ENCODE assay signal across 26 mouse cellular contexts in the genomic region with DNA sequence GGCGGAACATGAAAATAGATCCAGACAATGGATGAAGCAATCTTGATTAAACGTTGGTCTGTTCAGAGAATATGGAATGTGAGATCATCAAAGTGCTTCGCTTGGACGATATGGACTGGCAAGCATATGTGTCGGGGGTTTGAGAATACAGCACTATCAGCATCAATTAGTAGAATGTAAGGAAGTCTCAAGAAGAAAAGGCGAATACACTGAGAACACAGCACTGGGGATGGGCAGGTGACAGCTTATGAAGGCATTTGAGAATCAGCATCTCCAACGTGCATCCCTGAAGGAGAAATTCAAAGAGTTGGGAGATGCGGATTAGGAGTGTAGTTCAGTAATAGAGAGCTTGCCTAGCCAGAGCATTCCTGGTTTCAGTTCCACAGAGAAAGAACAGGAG.
"Had no signal": no experiment of that assay in that cellular context is flagged by ENCODE, and none has a peak within 500 bp of the region (broad histone marks: within the 10 kb centered on the region; RNA-seq: fewer than 3 reads in every experiment).

No protein-coding gene starts in this region.

- ATAC-seq: forebrain, embryonic 13.5 days; forebrain, embryonic 14.5 days; forebrain, embryonic 15.5 days; forebrain, embryonic 16.5 days; forebrain, postnatal 0 days had no signal

- H3K4me3 ChIP-seq: embryonic facial prominence, embryonic 10.5 days; embryonic facial prominence, embryonic 12.5 days; embryonic facial prominence, embryonic 13.5 days; embryonic facial prominence, embryonic 15.5 days; erythroblast, embryonic 14.5 days; forebrain, embryonic 10.5 days; forebrain, embryonic 12.5 days; forebrain, embryonic 13.5 days; forebrain, embryonic 15.5 days; gastrocnemius, adult 2 months; heart, adult 2 months had no signal

- H3K27me3 ChIP-seq: embryonic facial prominence, embryonic 12.5 days; embryonic facial prominence, embryonic 13.5 days; embryonic facial prominence, embryonic 15.5 days; forebrain, embryonic 12.5 days; forebrain, embryonic 13.5 days; forebrain, embryonic 15.5 days had no signal

- H3K27ac ChIP-seq: embryonic facial prominence, embryonic 10.5 days; embryonic facial prominence, embryonic 12.5 days; embryonic facial prominence, embryonic 13.5 days; embryonic facial prominence, embryonic 15.5 days; forebrain, embryonic 10.5 days; forebrain, embryonic 12.5 days; forebrain, embryonic 13.5 days; forebrain, embryonic 15.5 days; gastrocnemius, adult 2 months; heart, adult 2 months had no signal

- DNase-seq: cerebellum, adult 8-10 months; cerebellum, adult 9-10 months; cerebellum, adult 9-11 months; cerebellum, postnatal 10 days; cerebellum, postnatal 14 days; cerebellum, postnatal 25 days; cerebellum, postnatal 36 days; embryo, embryonic 11 days; forebrain, postnatal 0 days; gastrocnemius, adult 2 months; gastrocnemius, postnatal 10 days; gastrocnemius, postnatal 14 days; gastrocnemius, postnatal 36 days; heart, adult 18-20 months; heart, adult 2 months had no signal

- H3K4me1 ChIP-seq: embryonic facial prominence, embryonic 10.5 days; embryonic facial prominence, embryonic 12.5 days; embryonic facial prominence, embryonic 13.5 days; embryonic facial prominence, embryonic 15.5 days; forebrain, embryonic 10.5 days; forebrain, embryonic 12.5 days; forebrain, embryonic 13.5 days; forebrain, embryonic 15.5 days had no signal

- H3K9ac ChIP-seq: embryonic facial prominence, embryonic 12.5 days; embryonic facial prominence, embryonic 13.5 days; embryonic facial prominence, embryonic 15.5 days; forebrain, embryonic 12.5 days; forebrain, embryonic 13.5 days; forebrain, embryonic 15.5 days; forebrain, postnatal 0 days had no signal

- H3K9me3 ChIP-seq: embryonic facial prominence, embryonic 12.5 days; embryonic facial prominence, embryonic 13.5 days; embryonic facial prominence, embryonic 15.5 days; forebrain, embryonic 12.5 days; forebrain, embryonic 13.5 days; forebrain, embryonic 15.5 days had no signal

- H3K36me3 ChIP-seq: embryonic facial prominence, embryonic 10.5 days; embryonic facial prominence, embryonic 12.5 days; embryonic facial prominence, embryonic 13.5 days; embryonic facial prominence, embryonic 15.5 days; forebrain, embryonic 10.5 days; forebrain, embryonic 12.5 days; forebrain, embryonic 15.5 days had no signal

- H3K4me2 ChIP-seq: embryonic facial prominence, embryonic 12.5 days; embryonic facial prominence, embryonic 13.5 days; embryonic facial prominence, embryonic 15.5 days; forebrain, embryonic 12.5 days; forebrain, embryonic 13.5 days; forebrain, embryonic 15.5 days had no signal
